Mouse (Mus musculus) ES-Bruce4 (cell line): ENCODE results near the gene Mettl26.

Experiments
- CTCF ChIP-seq: IDR thresholded peaks from one replicate; pipeline ENCODE4 v1.8.1; 2011; ENCODE audit warnings: low read depth, low read length
- EP300 ChIP-seq: IDR thresholded peaks from 2 replicates; pipeline ENCODE4 v1.6.1; 2011; ENCODE audit warnings: low read depth, low read length; ENCODE audit not compliant: insufficient read depth
- POLR2A ChIP-seq: IDR thresholded peaks from one replicate; pipeline ENCODE4 v1.8.1; 2011; ENCODE audit warnings: low read length; ENCODE audit not compliant: insufficient read depth

- TF ChIP-seq CTCF (no peak), POLR2A (no peak), EP300 (no peak)
Measured at GRCm38 (mm10) chr17:25869498-25869897, 5.4 kb upstream of the Mettl26 start.
